Mouse (Mus musculus): ENCODE data around the gene Ttc39d. TPM values are rescaled to one million over a fixed set of nuclear protein-coding genes. Genes with fewer than 3 reads are reported as not detected.

The Ttc39d gene
- polyA plus RNA-seq, 1 experiment = 0.05 TPM

GRCm38 (mm10) chr17:80252757-80253525, 45.7 kb downstream of the Ttc39d start:
- Histone ChIP-seq H3K4me1 (ENCODE audit: control insufficient read depth, insufficient read depth, low read length) (no peaks in the 10 kb centered on the region), H3K4me3 (replicated peaks; ENCODE audit: insufficient read depth, low read depth, low read length) (no peak overlapping the region), H3K27me3 (ENCODE audit: control insufficient read depth, insufficient read depth, low read length) (no peaks in the 10 kb centered on the region), H3K27ac (ENCODE audit: insufficient read depth, low read length) (no peak overlapping the region)
- DNase-seq = no peak
- WGBS = 69% methylated on average over 13 of the region's 13 CpGs
- TF ChIP-seq POLR2A (IDR thresholded peaks at IDR 0.05; ENCODE audit: borderline replicate concordance, insufficient read depth, low read length) (no peak), CTCF (IDR thresholded peaks at IDR 0.05; ENCODE audit: borderline replicate concordance, insufficient read depth, low read depth, low read length) (no peak)

GRCm38 (mm10) chr17:80254421-80254820, 47.2 kb downstream of the Ttc39d start:
- Histone ChIP-seq H3K4me3 (replicated peaks; ENCODE audit: insufficient read depth, low read depth, low read length) (no peak overlapping the region), H3K27ac (ENCODE audit: insufficient read depth, low read length) (no peak overlapping the region), H3K27me3 (ENCODE audit: control insufficient read depth, insufficient read depth, low read length) (no peaks in the 10 kb centered on the region), H3K4me1 (ENCODE audit: control insufficient read depth, insufficient read depth, low read length) (no peaks in the 10 kb centered on the region)
- WGBS = 97% methylated on average over 5 of the region's 5 CpGs
- DNase-seq = no peak
- TF ChIP-seq POLR2A (IDR thresholded peaks at IDR 0.05; ENCODE audit: borderline replicate concordance, insufficient read depth, low read length) = no peak
- TF ChIP-seq CTCF (IDR thresholded peaks at IDR 0.05; ENCODE audit: borderline replicate concordance, insufficient read depth, low read depth, low read length) = no peak

GRCm38 (mm10) chr17:80255208-80255607, 47.9 kb downstream of the Ttc39d start:
- no peak overlapping the region for H3K27ac ChIP-seq (ENCODE audit: insufficient read depth, low read length)
- whole genome bisulfite sequencing = 77% methylated on average over 13 of the region's 13 CpGs
- no peak for DNase-seq
- H3K4me1 ChIP-seq (ENCODE audit: control insufficient read depth, insufficient read depth, low read length) = no peaks in the 10 kb centered on the region
- TF ChIP-seq CTCF (IDR thresholded peaks at IDR 0.05; ENCODE audit: borderline replicate concordance, insufficient read depth, low read depth, low read length) (no peak), POLR2A (IDR thresholded peaks at IDR 0.05; ENCODE audit: borderline replicate concordance, insufficient read depth, low read length) (no peak)
- H3K4me3 ChIP-seq (replicated peaks; ENCODE audit: insufficient read depth, low read depth, low read length) = no peak overlapping the region
- no peaks in the 10 kb centered on the region for H3K27me3 ChIP-seq (ENCODE audit: control insufficient read depth, insufficient read depth, low read length)

- TF ChIP-seq CTCF (IDR thresholded peaks at IDR 0.05; ENCODE audit: borderline replicate concordance, insufficient read depth, low read depth, low read length) = no peak
- TF ChIP-seq POLR2A (IDR thresholded peaks at IDR 0.05; ENCODE audit: borderline replicate concordance, insufficient read depth, low read length) = no peak
- no peak overlapping the region for H3K27ac ChIP-seq (ENCODE audit: insufficient read depth, low read length)
- DNase-seq = peak; percentile 72 to 78
- no peaks in the 10 kb centered on the region for H3K27me3 ChIP-seq (ENCODE audit: control insufficient read depth, insufficient read depth, low read length)
- H3K4me3 ChIP-seq (replicated peaks; ENCODE audit: insufficient read depth, low read depth, low read length) = no peak overlapping the region
- peaks cover 8% of the 10 kb centered on the region for H3K4me1 ChIP-seq (ENCODE audit: control insufficient read depth, insufficient read depth, low read length)
- 33% methylated on average over 4 of the region's 4 CpGs for WGBS
Observed at GRCm38 (mm10) chr17:80267065-80267464, 59.8 kb downstream of the Ttc39d start.

Other genes starting within 250 kb of the Ttc39d start
- gene Hnrnpll, start 145.1 kb upstream of the Ttc39d start, polyA plus RNA-seq (2012; rRNA removed) = 49.2 and 52.7 TPM in 2 replicates
- 3.4 and 4.3 TPM in 2 replicates for gene Galm, start 80.0 kb upstream of the Ttc39d start, polyA plus RNA-seq (2012; rRNA removed)
- 124 and 136 TPM in 2 replicates for gene Srsf7, start 153 bp upstream of the Ttc39d start, polyA plus RNA-seq (2012; rRNA removed)
- gene Gemin6, start 17.0 kb downstream of the Ttc39d start, polyA plus RNA-seq (2012; rRNA removed) = 6.0 and 6.1 TPM in 2 replicates
- gene Morn2, start 82.7 kb downstream of the Ttc39d start, polyA plus RNA-seq (2012; rRNA removed) = 30.1 and 34.1 TPM in 2 replicates
- 24.4 and 26.0 TPM in 2 replicates for gene Dhx57, start 83.0 kb downstream of the Ttc39d start, polyA plus RNA-seq (2012; rRNA removed)
- 173 and 194 TPM in 2 replicates for gene Arhgef33, start 99.9 kb downstream of the Ttc39d start, polyA plus RNA-seq (2012; rRNA removed)
- gene Gm10190, start 166.1 kb downstream of the Ttc39d start, polyA plus RNA-seq (2012; rRNA removed) = not detected in 2 replicates

All from cerebellum, adult 2 months (tissue).